Mouse (Mus musculus): ENCODE results near the gene Gsc2. TPM values are rescaled to one million over a fixed set of nuclear protein-coding genes. Genes with fewer than 3 reads are reported as not detected.

Gsc2 gene
- total and polyA plus RNA-seq, 2 experiments from 2014 or later = not detected

DNA sequence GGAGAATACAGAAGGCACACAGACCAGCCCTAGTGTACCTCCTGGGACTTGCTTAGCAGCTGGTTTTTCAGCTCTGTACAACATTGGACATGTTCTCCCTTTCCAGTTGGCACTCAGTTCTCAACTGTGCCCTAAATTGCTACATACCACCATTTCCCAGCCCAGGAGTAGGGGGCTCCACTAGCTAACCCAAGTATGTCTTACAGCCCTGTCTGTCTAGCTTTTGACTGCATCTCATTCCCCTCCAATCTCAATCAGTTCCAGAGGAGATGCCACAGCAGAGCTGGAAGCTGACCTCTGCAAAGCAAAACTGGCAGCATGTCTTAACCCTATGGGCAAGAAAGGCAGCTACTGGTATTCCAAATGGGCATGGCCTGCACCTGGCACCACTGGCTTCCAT is 18.8 kb downstream of the Gsc2 start:
- ATAC-seq (no peak), DNase-seq (no peak)
- Histone ChIP-seq H3K4me1 (ENCODE audit: insufficient read depth) (peaks cover 4% of the 10 kb centered on the region; the same call in 1 of the 2 replicates), H3K27me3 (ENCODE audit: insufficient read depth, low read length) (no peaks in the 10 kb centered on the region), H3K36me3 (ENCODE audit: insufficient read depth) (peaks cover 30% of the 10 kb centered on the region), H3K27ac (ENCODE audit: low read depth, low read length) (no peak overlapping the region), H3K9ac (no peak overlapping the region), H3K9me3 (ENCODE audit: low read length) (no peaks in the 10 kb centered on the region), H3K4me3 (ENCODE audit: low read depth, low read length) (no peak overlapping the region), H3K4me2 (ENCODE audit: low read depth) (no peak overlapping the region)
- TF ChIP-seq CTCF (IDR thresholded peaks at IDR 0.05; ENCODE audit: low read depth) = no peak

DNA sequence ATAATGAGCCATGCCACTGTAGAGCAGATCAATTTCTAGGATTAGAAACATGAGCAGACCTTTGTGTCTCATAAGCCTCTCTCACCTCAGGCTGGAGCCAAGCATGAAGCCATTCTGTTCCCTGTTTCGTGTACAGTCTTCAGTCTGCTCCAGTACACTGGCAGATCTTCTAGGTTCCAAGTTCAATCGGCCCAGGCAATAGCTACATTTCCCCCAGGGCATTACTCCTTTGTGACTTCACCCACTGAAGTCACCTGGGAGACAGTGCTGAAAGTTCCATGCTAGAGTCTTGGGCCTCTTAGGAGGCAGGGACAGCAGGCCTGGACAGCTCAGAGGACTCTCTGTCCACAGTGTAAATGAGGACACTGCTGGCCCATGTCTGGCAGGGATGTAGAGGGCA is 20.9 kb downstream of the Gsc2 start, which contains the start of gene Tssk1:
TSS of gene Tssk1 (plus strand) at position 301 of the 400 bp plus-strand sequence.
- WGBS = 77% methylated on average over 2 of the region's 2 CpGs
- peaks cover 11% of the 10 kb centered on the region; the same call in 1 of the 2 replicates for H3K36me3 ChIP-seq (ENCODE audit: insufficient read depth)

DNA sequence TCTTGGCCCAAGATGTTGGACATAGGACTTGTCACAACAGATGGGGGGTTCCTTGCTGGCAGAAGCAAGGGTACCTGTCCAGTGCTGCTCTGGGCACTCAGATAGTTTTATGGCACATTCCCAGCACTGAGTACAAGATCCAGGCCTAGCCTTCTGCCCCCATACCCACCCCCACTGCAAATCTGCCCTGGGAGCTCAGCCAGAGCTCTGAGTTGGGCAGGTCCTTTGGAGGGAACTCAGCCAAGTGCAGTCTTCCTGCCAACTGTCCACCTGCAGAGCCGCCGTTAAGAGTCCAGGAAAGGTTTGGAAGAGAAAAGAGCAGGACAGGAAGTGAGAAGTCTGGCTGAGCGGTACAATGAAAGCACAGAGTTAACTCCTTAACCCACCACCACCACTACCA is 22.3 kb downstream of the Gsc2 start:
- DNase-seq = no peak
- H3K27ac ChIP-seq (ENCODE audit: low read depth, low read length) = no peak overlapping the region
- TF ChIP-seq CTCF (IDR thresholded peaks at IDR 0.05; ENCODE audit: low read depth) = no peak
- H3K4me1 ChIP-seq (ENCODE audit: insufficient read depth) = peaks cover 14% of the 10 kb centered on the region
- H3K4me2 ChIP-seq (ENCODE audit: low read depth) = no peak overlapping the region
- ATAC-seq = no peak
- H3K27me3 ChIP-seq (ENCODE audit: insufficient read depth, low read length) = no peaks in the 10 kb centered on the region
- no peak overlapping the region for H3K9ac ChIP-seq
- H3K4me3 ChIP-seq (ENCODE audit: low read depth, low read length) = no peak overlapping the region
- no peaks in the 10 kb centered on the region for H3K9me3 ChIP-seq (ENCODE audit: low read length)
- H3K36me3 ChIP-seq (ENCODE audit: insufficient read depth) = no peaks in the 10 kb centered on the region
- WGBS = 63% methylated on average over 3 of the region's 3 CpGs

More for the DNA sequence above, 20.9 kb downstream of the Gsc2 start, which contains the start of gene Tssk1:
- no peak within 1 kb of the TSS for H3K4me3 ChIP-seq (ENCODE audit: low read depth, low read length)
- no peaks in the 10 kb centered on the region for H3K9me3 ChIP-seq (ENCODE audit: low read length)
- no peak for ATAC-seq
- no peak for DNase-seq
- no peak within 1 kb of the TSS for H3K4me2 ChIP-seq (ENCODE audit: low read depth)
- no peaks in the 10 kb centered on the region for H3K27me3 ChIP-seq (ENCODE audit: insufficient read depth, low read length)
- H3K9ac ChIP-seq = no peak within 1 kb of the TSS
- H3K27ac ChIP-seq (ENCODE audit: low read depth, low read length) = no peak within 1 kb of the TSS
- TF ChIP-seq CTCF (IDR thresholded peaks at IDR 0.05; ENCODE audit: low read depth) = no peak
- peaks cover 14% of the 10 kb centered on the region for H3K4me1 ChIP-seq (ENCODE audit: insufficient read depth)

DNA sequence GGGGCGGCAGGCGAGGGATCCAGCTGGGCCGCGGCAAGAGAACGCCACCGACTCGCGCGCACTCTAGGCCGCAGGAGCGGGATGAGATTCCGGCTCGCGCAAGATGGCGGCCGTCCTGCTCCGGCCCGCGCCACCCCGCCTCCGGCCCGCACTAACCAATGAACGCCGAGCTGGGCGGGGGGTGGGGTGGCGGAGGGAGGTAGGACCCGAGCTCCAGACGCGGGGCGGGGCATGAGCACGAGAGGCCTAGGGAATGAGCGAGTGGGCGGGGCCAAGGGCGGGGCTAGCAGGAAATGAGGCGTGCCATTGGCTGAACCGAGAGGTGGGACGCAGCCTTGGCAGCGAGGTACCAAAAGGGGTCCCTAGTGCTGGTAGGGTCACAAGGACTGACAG is 23.3 kb downstream of the Gsc2 start, which contains the start of gene Gm20518:
TSS of gene Gm20518 (minus strand) at position 105 of the 393 bp plus-strand sequence.
- TF ChIP-seq CTCF (IDR thresholded peaks at IDR 0.05; ENCODE audit: low read depth) = peak; percentile 44
- Histone ChIP-seq H3K4me3 (ENCODE audit: low read depth, low read length) (peak within 1 kb of the TSS; percentile 90), H3K4me2 (ENCODE audit: low read depth) (peak within 1 kb of the TSS; percentile 80), H3K27me3 (ENCODE audit: insufficient read depth, low read length) (no peaks in the 10 kb centered on the region), H3K4me1 (ENCODE audit: insufficient read depth) (peaks cover 14% of the 10 kb centered on the region), H3K9ac (peak within 1 kb of the TSS; percentile 99), H3K9me3 (ENCODE audit: low read length) (no peaks in the 10 kb centered on the region), H3K27ac (ENCODE audit: low read depth, low read length) (peak within 1 kb of the TSS; percentile 98), H3K36me3 (ENCODE audit: insufficient read depth) (no peaks in the 10 kb centered on the region)
- DNase-seq = peak; percentile 99
- peak; percentile 98 for ATAC-seq
- WGBS = 1% methylated on average over 38 of the region's 38 CpGs

DNA sequence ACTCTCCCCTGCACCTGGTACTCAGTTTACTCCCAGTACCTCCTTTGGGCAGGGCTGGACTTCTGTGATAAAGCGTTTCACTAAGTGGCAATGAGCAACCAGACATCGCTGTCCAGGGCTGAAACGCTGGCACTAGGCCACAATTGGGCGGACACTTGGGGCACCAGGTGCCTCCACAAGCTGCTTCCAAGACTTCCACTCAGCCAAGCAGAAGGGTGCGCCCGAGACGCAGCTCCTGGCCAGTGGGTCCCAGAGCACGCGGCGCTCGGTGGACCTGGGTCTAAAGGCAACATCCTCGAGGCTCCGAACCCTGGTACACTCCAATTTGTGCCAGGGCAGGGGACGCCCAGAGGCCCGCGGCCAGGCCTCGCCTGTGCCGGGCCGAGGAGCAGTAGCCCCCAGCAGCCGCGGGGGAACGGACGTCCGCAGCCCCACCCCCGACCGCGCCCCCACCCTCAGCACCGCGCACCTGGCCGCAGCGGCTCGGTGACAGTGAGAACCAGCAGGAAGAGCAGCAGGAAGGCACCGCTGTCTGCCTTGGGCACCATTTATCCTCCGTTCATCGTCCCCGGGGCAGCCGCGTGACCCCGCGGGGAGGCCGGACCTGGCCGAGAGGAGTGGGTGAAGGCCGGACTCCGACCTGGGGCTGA is 23.8 kb downstream of the Gsc2 start:
- Histone ChIP-seq H3K27me3 (ENCODE audit: insufficient read depth, low read length) (no peaks in the 10 kb centered on the region), H3K4me2 (ENCODE audit: low read depth) (peak overlapping the region; percentile 80), H3K9ac (peak overlapping the region; percentile 99), H3K9me3 (ENCODE audit: low read length) (no peaks in the 10 kb centered on the region), H3K4me1 (ENCODE audit: insufficient read depth) (peaks cover 14% of the 10 kb centered on the region), H3K4me3 (ENCODE audit: low read depth, low read length) (peak overlapping the region; percentile 90), H3K36me3 (ENCODE audit: insufficient read depth) (no peaks in the 10 kb centered on the region), H3K27ac (ENCODE audit: low read depth, low read length) (peak overlapping the region; percentile 98)
- no peak for TF ChIP-seq CTCF (IDR thresholded peaks at IDR 0.05; ENCODE audit: low read depth)
- WGBS = 2% methylated on average over 42 of the region's 44 CpGs
- DNase-seq = peak; percentile 71
- peak; percentile 41 for ATAC-seq

DNA sequence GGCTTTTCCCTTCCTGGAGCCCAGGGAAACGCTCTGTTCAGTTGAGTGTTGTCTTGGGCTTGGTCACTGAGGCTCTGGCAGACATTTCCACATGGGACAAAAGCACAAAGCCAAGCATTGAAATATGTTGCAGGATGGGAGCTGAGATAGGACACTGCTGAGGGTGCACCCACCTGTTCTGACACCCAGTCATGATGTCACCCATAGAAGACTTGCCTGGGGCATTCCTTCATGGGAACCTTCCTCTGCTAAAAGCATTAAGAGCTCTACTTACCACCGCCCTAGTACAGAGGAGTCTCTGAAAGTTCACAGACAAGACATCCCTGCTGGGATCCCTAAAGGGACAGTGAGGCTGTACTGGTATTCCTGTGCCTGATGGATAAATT is 24.5 kb downstream of the Gsc2 start:
- WGBS = 31% methylated on average over 2 of the region's 2 CpGs
- ATAC-seq (no peak), DNase-seq (peak; percentile 10)
- Histone ChIP-seq H3K4me3 (ENCODE audit: low read depth, low read length) (peak overlapping the region; percentile 90), H3K9ac (peak overlapping the region; percentile 99), H3K9me3 (ENCODE audit: low read length) (no peaks in the 10 kb centered on the region), H3K4me2 (ENCODE audit: low read depth) (peak overlapping the region; percentile 80), H3K27me3 (ENCODE audit: insufficient read depth, low read length) (no peaks in the 10 kb centered on the region), H3K36me3 (ENCODE audit: insufficient read depth) (no peaks in the 10 kb centered on the region), H3K27ac (ENCODE audit: low read depth, low read length) (peak overlapping the region; percentile 98; the same call in 1 of the 2 replicates), H3K4me1 (ENCODE audit: insufficient read depth) (peaks cover 14% of the 10 kb centered on the region)
- TF ChIP-seq CTCF (IDR thresholded peaks at IDR 0.05; ENCODE audit: low read depth) = no peak

DNA sequence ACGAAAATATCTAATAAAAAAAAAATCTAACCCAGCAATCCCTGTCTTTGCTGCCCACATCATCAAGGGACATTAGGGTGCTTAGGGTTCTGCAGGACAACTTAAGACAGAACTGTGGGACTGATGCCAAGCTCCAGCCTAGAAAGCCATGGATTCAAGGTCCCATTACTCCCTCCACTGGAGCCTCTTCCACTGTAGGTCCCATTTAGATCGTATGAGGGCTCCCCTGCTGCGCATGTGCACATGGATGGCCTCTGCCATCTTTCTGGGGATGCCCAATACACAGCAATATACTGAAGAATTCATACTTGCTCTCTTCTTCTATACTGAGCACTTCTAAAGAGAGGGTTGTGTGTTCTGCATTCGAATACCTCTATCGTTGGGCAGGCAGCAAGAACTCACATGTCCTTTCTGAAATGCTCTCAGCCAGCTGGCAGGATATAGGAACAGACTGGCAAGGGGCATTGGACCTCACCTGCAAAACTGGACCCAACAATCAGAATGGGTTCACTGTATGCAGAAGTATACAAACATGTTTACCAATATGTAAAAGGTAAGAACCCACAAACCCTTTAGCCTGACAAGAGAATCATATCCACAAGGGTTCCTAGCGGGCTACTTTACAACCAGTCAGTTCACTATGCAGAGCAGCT is 25.0 kb downstream of the Gsc2 start:
- 82% methylated on average over 6 of the region's 6 CpGs for WGBS
- peaks cover 17% of the 10 kb centered on the region for H3K4me1 ChIP-seq (ENCODE audit: insufficient read depth)
- no peak for TF ChIP-seq CTCF (IDR thresholded peaks at IDR 0.05; ENCODE audit: low read depth)
- no peak for ATAC-seq
- DNase-seq = no peak
- no peaks in the 10 kb centered on the region for H3K36me3 ChIP-seq (ENCODE audit: insufficient read depth)
- no peak overlapping the region for H3K27ac ChIP-seq (ENCODE audit: low read depth, low read length)
- no peaks in the 10 kb centered on the region for H3K9me3 ChIP-seq (ENCODE audit: low read length)
- peak overlapping the region; percentile 90 for H3K4me3 ChIP-seq (ENCODE audit: low read depth, low read length)
- H3K4me2 ChIP-seq (ENCODE audit: low read depth) = peak overlapping the region; percentile 80
- no peaks in the 10 kb centered on the region for H3K27me3 ChIP-seq (ENCODE audit: insufficient read depth, low read length)
- H3K9ac ChIP-seq = peak overlapping the region; percentile 99; the same call in 1 of the 2 replicates
